Mouse (Mus musculus) E14TG2a.4 (cell line): ENCODE data around the gene Mgat5.

Experiments
- CTCF ChIP-seq: conservative IDR thresholded peaks from 2 replicates; pipeline ENCODE4 v1.5.1; 2014; ENCODE audit warnings: low read length
- POU5F1 ChIP-seq: IDR thresholded peaks from 2 replicates; pipeline ENCODE4 v1.6.1; 2014; ENCODE audit warnings: low read length, borderline replicate concordance

- TF ChIP-seq POU5F1 (no peak), CTCF (no peak)
These were observed 182.8 kb downstream of the Mgat5 start for GRCm38 (mm10) chr1:127387661-127388060.
